Mouse (Mus musculus): ENCODE measurements around the gene Pcyt2. TPM values are rescaled to one million over a fixed set of nuclear protein-coding genes. Genes with fewer than 3 reads are reported as not detected.
A peak's percentile ranks its signal among the peaks of the same experiment; 100 is the strongest.

The Pcyt2 gene
- total RNA-seq, 4 experiments from 2014 or later = 201 to 310 (median 259) TPM

DNA sequence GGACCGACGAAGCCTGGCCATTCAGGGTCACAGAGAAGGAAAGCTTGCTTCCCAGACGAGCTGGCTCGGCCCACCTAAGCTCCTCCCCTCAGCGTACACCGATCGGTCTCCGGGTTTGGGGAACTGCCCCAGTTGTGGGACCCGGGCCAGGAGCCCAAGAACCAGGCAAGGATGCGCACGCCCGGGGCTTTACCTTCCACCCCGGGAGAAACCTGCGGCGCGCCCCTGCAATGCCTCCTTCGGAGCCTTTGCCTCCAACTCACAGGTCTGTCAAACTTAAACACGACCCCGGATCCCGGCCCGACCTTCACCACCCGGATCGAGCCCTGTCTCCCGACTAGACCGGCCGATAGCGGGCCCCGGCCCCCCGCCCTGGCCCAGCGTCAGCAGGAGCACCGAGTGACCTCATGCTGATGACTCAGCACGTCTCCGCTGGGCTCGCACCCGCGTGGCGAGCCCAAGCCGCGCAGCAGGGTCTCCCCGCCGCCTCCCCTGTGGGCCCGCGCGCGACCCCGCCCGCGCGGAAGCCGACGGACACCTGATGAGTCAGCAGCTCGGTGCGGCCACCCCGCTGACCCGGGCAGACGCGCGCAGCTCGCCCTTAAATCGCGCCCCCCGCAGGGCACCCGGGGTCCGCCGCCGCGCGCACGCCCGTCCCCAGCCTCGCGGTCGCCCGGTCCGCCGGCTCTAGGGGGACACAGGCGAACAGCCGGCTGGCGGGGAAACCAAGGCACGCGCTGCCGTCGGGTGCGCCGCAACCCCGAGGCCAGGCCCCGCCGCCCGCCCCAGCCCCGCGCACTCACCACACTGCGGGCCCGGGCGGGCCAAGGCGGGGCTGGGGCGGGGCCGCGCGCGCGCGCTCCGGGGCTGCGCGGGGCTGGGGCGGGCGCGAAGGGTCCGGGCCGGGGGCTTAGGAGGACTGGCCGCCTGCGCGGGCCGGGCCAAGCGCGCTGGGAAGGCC, 15.1 kb upstream of the Pcyt2 start:
- DNase-seq = peak; percentile 85

- no peak for DNase-seq
Observed at GRCm38 (mm10) chr11:120631726-120632448, 14.2 kb upstream of the Pcyt2 start.

DNA sequence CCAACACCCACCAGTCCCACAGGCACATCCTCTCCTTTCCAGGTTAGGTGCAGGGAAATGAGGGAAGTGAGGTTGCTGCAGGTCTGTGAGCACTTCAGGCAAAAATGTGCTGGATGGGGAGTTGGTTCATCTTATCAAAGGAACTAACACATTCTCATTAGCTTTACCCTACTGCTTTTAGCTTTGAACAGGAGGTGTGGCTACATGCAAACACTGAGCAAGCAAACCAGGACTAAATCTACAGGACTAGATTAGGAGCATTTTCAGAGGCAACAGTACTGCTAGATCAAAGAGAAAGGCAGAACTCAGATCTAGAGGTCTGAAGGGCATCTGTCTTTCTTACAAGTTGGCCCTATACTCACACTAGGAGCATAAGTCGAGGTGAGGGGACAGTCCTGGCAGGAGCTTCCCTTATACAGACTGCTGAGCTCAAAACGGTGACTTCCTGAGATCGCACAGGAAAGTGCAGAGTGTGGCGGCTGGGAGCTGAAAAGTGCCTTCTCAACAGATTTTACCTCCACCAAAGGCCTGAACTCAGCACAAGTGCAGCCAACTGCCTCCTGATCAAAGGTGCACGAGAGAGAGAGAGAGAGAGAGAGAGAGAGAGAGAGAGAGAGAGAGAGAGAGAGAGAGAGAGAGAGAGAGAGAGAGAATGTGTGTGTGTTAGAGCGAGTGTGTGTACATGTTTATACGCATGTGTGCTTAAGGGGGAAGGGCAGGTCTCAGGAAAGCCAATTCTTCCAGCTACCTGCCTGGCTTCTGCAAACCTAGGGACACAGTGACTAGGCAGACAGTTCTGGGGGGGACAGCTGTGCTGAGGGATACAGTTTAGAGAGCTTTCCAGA, 13.4 kb upstream of the Pcyt2 start:
- DNase-seq = no peak

- DNase-seq = no peak
Observed at GRCm38 (mm10) chr11:120630401-120630871, 12.7 kb upstream of the Pcyt2 start.

DNA sequence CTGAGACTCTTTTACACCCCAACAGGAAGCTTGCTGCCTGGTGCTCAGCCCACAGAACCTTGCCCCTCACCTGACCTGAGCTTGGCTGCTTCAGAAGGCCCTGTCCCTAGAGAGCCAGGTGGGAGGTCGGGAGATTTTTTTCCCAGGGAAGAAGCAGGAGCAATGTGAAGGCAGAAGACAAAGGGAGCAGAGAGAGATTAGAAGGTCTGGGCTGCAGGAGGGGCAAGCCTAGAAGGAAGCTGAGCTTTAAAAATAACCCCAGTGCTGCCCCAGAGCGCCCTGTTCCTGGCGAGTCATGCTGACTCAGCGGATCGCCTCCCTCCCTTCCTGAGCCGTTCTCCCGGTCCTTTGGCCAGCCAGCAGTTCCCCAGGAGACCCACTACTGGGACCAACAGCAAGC, 12.2 kb upstream of the Pcyt2 start:
- DNase-seq = no peak

GRCm38 (mm10) chr11:120629341-120629730, 11.6 kb upstream of the Pcyt2 start:
- DNase-seq = no peak

DNA sequence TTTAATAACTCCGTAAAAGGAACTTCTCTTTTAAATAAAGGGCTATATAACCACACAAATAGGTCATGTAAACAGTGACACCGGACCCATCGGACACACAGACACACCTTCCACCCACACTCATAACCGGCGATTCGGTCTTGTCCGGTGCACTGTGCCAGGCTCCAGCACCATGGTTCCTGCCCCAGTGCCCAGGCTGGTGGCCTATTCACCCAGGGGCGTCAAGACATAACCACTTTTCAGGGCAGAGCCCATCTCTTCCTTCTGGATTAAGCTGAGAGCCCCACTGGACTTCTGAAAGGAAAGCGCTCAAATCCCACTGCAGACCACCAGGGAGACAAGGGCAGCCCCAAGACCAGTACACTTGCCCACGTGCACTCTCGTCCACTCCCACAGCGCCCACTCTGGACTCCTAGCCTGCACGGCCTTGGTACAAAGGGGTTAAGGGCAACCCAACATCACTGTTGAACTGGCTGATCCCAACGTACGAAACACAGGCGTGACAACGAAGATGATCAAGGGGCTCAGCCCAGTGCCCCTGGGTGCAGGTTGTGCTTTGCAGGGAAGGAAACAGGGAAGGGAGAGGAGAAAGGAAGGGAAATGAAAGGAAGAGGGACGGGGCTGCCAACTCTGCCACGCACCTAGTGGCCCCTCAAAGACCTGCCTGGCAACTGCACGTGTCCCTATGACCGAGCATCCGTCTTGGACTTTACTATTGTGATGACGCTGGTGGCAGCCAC, 11.0 kb upstream of the Pcyt2 start:
- DNase-seq = no peak

GRCm38 (mm10) chr11:120627468-120628300, 9.9 kb upstream of the Pcyt2 start:
- DNase-seq = no peak

DNA sequence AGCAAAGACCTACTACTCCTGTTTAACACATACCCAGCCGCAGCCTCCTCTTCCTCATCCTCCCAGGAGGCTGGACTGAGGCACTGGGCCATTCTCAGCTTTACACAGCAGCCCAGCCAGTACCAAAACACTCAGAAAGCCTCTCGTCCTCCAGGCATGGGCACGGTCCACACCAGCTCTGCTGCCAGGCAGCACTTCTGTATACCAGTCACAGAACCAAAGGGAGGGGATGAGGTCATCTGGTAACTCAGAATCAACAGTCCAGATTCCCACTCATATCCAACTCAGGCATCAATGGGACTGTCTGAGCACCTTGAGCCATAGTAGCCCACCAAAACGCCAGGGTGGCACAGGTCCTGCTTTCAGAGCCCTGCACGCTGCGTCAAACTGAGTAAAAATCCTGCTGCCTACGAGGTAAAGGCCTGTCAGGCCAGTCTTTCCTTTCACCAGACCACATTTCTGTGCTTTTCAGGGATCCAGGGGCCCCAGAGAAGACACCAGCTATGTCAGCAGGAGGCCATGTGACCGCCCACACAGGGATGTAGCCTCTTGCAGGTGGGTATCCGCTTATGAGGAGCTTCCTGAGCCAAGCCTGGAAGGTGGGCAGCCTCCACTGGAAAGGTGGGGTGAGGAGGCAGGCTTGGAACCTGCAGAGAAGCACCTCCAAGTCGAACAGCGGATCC, 9.2 kb upstream of the Pcyt2 start:
- DNase-seq = no peak

DNA sequence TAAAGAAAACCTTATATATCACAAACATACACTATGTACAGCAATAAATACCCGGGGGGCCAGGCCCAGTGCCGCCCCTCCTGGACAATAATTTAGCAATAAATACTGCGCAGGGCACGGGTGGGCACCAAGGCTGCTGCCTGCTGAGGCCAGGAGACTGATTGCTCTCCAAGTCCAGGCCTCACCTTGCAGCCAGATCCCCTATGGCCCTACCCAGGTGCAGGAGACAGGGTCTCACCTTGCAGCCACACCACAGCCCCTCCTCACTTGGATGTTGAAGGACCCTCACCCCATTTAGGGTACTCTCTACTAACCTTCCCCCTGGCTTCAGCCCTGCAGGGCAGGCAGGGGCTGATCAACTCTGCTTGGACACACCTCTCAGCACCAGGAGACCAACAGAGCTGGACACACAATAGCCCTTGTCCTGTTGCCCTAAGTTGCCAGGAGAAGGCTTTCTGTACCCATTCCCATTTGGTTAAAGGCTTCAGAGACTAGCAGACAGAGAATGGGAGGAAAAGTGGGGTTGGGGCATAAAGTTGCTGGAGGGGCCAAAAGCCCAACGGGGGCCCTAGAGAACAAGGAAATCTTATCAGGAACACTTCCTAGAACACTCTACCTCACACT, 7.5 kb upstream of the Pcyt2 start, which contains the start of gene Sirt7:
TSS of gene Sirt7 (minus strand) at position 89 of the 624 bp plus-strand sequence.
- no peak for DNase-seq

DNA sequence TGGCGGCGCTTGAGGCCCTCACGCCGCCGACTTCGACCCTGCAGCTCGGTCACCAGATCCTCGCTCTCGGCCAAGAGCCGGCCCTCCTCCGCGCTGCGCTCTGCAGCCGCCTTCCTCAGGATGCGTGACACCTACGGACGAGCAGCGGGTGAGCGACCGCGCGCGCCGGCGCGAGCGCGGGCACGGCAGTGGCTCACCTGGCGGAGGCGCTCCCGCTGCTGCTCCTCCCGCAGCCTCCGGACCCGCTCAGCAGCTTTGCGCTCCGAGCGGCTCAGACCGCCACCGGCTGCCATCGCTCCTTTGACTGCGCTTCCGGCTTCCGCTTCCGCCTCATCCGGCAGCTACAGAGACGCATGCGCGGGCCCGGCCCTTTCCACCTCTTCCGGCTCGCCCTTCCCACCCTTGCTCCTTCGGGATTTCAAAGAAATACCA, 7.0 kb upstream of the Pcyt2 start:
- peak; percentile 79 for DNase-seq

DNA sequence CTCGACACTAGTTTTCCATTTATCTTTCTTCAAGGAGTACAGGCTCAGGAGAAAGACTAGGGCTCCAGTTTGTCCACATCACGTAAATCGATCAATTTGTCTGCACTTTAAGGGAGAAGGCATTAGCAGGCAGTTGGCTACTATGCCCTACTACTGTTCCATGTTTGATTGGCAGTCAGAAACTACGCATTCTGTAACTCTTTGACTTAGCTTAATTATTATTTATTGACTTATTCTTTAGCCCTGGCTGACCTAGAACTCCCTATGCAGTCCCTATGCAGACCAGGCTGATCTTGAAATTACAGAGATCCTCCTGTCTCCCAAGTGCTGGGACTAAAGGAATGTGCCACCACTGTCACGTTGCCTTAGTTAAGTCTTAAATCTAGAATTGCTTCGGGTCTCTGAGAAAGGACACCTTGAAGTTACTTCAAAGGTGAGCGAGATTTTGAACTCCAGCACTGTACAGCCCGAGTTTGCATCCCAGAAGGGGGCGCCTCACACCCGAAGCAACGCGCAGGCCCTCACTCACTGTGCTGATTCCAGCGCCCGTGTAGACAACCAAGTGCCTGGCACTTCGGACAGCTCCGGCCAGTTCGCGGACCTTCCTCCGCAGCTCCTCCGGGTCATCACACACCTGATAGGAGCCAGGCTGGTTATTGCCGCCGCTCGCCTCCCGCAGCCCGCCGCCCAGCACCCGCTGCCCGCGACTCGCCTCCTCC, 6.4 kb upstream of the Pcyt2 start:
- no peak for DNase-seq

DNA sequence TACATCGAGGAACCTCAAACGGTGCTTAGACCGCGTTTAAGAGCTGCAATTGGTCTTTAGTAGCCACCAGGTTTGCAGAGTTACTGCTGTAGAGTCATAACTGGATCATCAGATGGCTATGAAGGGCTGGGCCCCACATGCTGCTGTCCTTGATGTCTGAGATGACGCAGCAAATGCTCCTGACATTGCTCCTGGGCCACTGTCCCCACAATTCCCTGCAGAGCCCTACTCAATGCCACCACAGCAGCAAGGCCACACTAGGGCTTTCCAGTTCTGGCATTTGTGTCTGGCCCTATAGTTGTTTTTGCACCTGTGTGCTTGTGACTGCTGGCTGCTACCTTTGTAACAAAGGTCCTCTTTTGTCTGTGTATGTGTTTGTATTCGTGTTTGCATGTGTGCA, 5.1 kb upstream of the Pcyt2 start:
- no peak for DNase-seq

- DNase-seq = no peak
Observed at GRCm38 (mm10) chr11:120620195-120620594, 2.5 kb upstream of the Pcyt2 start.

- no peak for DNase-seq
Observed at GRCm38 (mm10) chr11:120618619-120619535, 1.1 kb upstream of the Pcyt2 start.

DNA sequence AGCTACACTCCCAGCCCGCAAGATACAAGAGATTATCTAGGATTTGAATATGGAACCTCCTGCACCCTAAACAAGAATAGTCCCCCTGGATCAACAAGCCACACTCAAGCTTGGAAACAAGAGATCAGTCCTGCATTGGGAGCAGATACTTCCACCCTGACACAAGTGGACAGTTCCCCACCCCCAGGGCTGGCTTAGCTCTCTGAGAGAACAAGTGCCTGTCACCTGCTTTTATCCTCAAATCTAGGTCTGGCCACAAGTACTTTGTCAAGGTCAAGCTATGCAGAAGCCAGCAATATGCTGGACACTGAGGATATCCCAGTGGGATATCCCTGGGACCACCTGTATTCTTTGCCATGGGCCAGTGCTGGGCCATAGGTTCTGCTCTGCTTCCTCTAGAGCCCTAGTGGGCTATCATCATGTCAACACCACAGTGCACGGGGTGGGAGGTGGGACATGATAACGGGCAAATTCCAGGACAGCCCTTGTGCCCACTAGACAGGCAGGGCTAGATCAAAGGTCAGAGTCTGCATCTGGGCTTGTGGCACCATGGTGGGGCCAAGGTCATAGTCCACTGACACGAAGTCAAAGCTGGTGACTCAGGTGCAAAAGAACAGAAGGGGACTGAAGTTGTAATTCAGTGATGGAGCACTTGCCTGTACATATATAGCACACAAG, 980 bp downstream of the Pcyt2 start:
- no peak for DNase-seq

GRCm38 (mm10) chr11:120615606-120616203, 2.0 kb downstream of the Pcyt2 start:
- DNase-seq = no peak

Measured in adrenal gland, adult 8-10 months (tissue).